Mouse (Mus musculus) midbrain, embryonic 12.5 days (tissue): ENCODE data around the gene Ces2h. TPM values are rescaled to one million over a fixed set of nuclear protein-coding genes. Genes with fewer than 3 reads are reported as not detected.

Experiments used
- ATAC-seq: fragments of 200-750 bp; cut with Nextera tagmentation; 2 replicates; pipeline ENCODE4 v1.8.0; 2017; ENCODE audit warnings: low read depth, moderate TSS enrichment, moderate library complexity; ENCODE audit not compliant: low FRiP score
- H3K27ac ChIP-seq: fragments of 300-500 bp; sonication (generic); replicated peaks from 2 replicates; pipeline ENCODE4 v1.5.1; 2016; ENCODE audit warnings: mild to moderate bottlenecking
- H3K27me3 ChIP-seq: fragments of 300-500 bp; sonication (generic); 2 replicates; pipeline ENCODE4 v1.6.1; 2016; ENCODE audit warnings: mild to moderate bottlenecking
- H3K36me3 ChIP-seq: fragments of 300-500 bp; sonication (generic); 2 replicates; pipeline ENCODE4 v1.6.1; 2016
- H3K4me1 ChIP-seq: fragments of 300-500 bp; sonication (generic); 2 replicates; pipeline ENCODE4 v1.6.1; 2016
- H3K4me2 ChIP-seq: fragments of 300-500 bp; sonication (generic); replicated peaks from 2 replicates; pipeline ENCODE4 v1.6.1; 2016; ENCODE audit warnings: mild to moderate bottlenecking, moderate library complexity
- H3K4me3 ChIP-seq: fragments of 300-500 bp; sonication (generic); 2 replicates; pipeline ENCODE4 v1.5.1; 2016; ENCODE audit warnings: mild to moderate bottlenecking
- H3K9ac ChIP-seq: fragments of 300-500 bp; sonication (generic); replicated peaks from 2 replicates; pipeline ENCODE4 v1.6.1; 2016; ENCODE audit warnings: mild to moderate bottlenecking, moderate library complexity
- H3K9me3 ChIP-seq: fragments of 300-500 bp; sonication (generic); 2 replicates; pipeline ENCODE4 v1.6.1; 2016; ENCODE audit warnings: mild to moderate bottlenecking
- WGBS: fragments of 180-500 bp; shearing (Covaris S2); methylation state at CpG from one replicate; pipeline ENCODE4 v1.1.7; 2016; 5-methylcytosine and 5-hydroxymethylcytosine counted together
- polyA plus RNA-seq: library from polyadenylated mRNA; unstranded; fragments of >200 nt; fragmentation: Nextera tagmentation; extraction: Ambion mirVana; gene quantifications from 2 replicates; pipeline ENCODE4 v1.2.1, GENCODE M21; 2016

Ces2h gene
- polyA plus RNA-seq: not detected in 2 replicates

DNA sequence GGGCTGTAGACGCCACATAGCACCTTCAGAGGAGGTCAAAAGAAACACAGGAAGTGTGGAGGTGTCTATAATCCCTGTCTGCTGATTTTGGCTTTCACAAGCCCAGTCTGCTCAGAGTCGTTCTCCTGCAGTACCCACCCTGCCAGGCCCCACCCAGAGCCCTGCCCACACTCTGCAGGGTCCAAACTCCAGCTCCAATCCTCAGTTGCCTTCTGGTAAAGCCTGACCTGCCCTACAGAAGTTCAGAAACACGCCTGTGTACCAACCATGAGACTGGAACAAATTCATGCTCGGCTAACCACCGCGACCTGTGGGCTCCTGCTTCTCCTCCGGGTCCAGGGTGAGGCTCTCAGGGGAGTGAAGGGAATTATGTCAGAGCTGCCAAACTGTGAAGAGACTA, at the start of gene Ces2h:
TSS of gene Ces2h (plus strand) at position 268 of the 400 bp plus-strand sequence.
- Histone ChIP-seq H3K9ac (no peak within 1 kb of the TSS), H3K4me2 (no peak within 1 kb of the TSS), H3K27ac (no peak within 1 kb of the TSS), H3K36me3 (no peaks in the 10 kb centered on the region), H3K4me1 (no peaks in the 10 kb centered on the region), H3K9me3 (no peaks in the 10 kb centered on the region), H3K27me3 (no peaks in the 10 kb centered on the region), H3K4me3 (no peak within 1 kb of the TSS)
- no peak for ATAC-seq
- 85% methylated on average over 7 of the region's 7 CpGs for WGBS

DNA sequence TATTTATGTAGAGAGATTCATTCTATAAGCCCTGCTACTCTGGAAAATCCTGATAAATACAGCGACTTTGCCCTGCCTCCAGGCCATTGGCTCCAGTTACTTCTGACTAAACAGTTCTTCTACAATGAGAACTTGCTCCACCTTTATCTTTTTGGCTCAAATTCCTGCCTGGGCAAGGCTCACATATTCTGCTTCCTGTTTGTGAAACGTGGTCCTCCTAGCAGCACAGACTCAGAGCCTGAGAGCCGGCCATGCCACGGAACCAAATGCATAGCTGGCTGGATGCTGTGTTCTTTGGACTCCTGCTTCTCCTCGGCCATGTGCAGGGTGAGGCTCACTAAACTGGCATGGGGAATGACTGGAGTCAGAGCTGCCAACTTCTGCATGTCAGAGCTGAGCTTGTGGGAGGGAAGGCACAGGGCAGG, 39.1 kb upstream of the Ces2h start, which contains the start of gene Ces2g:
TSS of gene Ces2g (plus strand) at position 182 of the 425 bp plus-strand sequence.
- H3K9ac ChIP-seq: no peak within 1 kb of the TSS
- H3K4me2 ChIP-seq: no peak within 1 kb of the TSS
- WGBS: 72% methylated on average over 5 of the region's 5 CpGs
- H3K27me3 ChIP-seq: no peaks in the 10 kb centered on the region
- no peak within 1 kb of the TSS for H3K4me3 ChIP-seq
- ATAC-seq: no peak
- H3K27ac ChIP-seq: no peak within 1 kb of the TSS
- H3K36me3 ChIP-seq: no peaks in the 10 kb centered on the region
- H3K4me1 ChIP-seq: no peaks in the 10 kb centered on the region
- no peaks in the 10 kb centered on the region for H3K9me3 ChIP-seq

DNA sequence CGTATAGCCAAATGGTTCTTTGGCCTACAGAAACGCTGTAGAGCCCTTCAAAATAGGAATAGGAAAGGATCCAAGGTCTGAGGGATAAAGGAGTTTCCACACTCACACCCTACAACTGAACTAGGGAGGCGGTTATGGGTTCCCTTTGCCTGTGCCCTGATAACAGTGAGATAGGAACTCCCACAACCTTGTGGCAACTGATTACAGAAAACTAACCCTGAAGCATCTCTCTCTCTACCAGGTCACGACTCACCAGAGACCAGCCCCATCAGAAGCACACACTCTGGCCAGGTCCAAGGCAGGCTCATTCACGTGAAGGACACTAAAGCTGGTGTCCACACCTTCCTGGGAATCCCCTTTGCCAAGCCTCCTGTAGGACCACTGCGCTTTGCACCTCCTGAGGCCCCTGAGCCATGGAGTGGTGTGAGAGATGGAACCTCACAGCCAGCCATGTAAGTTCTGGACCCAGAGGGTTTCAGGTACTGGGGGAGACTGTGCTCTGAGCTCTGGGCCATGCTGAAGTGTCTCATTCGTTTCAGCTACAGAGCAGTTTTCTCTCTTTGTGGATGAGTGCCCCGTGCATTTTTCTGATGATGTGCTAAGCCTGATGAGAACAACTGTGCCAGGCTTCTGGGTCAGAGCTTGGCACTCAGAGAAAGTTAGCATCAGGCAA, 38.3 kb upstream of the Ces2h start:
- Histone ChIP-seq H3K9me3 (no peaks in the 10 kb centered on the region), H3K4me3 (no peak overlapping the region), H3K27me3 (no peaks in the 10 kb centered on the region), H3K4me2 (no peak overlapping the region), H3K36me3 (no peaks in the 10 kb centered on the region), H3K9ac (no peak overlapping the region), H3K4me1 (no peaks in the 10 kb centered on the region), H3K27ac (no peak overlapping the region)
- no peak for ATAC-seq
- 80% methylated on average over 8 of the region's 8 CpGs for WGBS

DNA sequence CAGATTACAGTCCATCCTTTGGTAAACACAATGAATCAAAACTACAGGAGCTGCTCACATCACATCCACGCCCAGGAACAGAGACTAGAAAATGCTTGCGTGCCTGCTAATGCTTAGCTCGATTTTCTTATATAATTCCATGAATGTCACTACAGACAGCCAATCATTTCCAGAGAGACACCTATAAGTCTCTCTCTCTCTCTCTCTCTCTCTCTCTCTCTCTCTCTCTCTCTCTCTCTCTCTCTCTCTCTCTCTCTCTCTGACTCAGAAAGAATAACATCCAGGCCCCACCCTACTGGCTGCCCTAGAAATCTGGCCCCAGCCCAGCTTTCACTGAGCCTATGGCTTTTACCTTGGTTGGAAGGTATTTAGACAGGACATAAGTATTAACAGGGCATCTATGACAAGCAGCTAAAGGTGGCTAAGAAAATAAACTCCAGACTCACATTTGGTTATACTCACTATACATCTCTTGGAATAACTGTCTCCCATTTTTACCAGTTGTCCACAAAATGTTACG, 37.2 kb upstream of the Ces2h start:
- H3K4me2 ChIP-seq: no peak overlapping the region
- H3K9me3 ChIP-seq: no peaks in the 10 kb centered on the region
- no peaks in the 10 kb centered on the region for H3K36me3 ChIP-seq
- H3K27ac ChIP-seq: no peak overlapping the region
- H3K4me1 ChIP-seq: no peaks in the 10 kb centered on the region
- WGBS: 84% methylated on average over 4 of the region's 4 CpGs
- no peak for ATAC-seq
- H3K4me3 ChIP-seq: no peak overlapping the region
- no peak overlapping the region for H3K9ac ChIP-seq
- no peaks in the 10 kb centered on the region for H3K27me3 ChIP-seq

DNA sequence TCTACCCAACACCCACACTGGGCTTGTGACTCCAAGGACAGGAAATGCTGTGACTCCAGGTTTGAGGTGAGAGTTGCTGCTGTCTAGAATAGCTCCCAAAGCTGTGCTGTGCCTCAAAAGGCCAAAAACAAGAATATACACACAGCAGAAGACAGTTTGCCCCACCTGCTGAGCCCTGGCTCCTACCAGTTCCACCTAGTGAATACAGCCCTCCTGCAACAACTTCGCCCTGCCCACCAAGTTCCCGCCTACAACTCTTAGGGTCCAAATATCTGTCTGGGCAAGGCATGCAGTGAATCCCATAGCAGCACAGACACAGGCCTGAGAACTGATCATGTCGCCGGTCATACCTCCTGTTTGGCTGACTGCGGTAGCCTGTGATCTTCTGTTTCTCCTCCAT, 16.5 kb upstream of the Ces2h start:
- WGBS: 90% methylated on average over 5 of the region's 5 CpGs
- Histone ChIP-seq H3K9ac (no peak overlapping the region), H3K4me2 (no peak overlapping the region), H3K36me3 (no peaks in the 10 kb centered on the region), H3K27ac (no peak overlapping the region), H3K4me1 (no peaks in the 10 kb centered on the region), H3K27me3 (no peaks in the 10 kb centered on the region), H3K4me3 (no peak overlapping the region), H3K9me3 (no peaks in the 10 kb centered on the region)
- no peak for ATAC-seq

DNA sequence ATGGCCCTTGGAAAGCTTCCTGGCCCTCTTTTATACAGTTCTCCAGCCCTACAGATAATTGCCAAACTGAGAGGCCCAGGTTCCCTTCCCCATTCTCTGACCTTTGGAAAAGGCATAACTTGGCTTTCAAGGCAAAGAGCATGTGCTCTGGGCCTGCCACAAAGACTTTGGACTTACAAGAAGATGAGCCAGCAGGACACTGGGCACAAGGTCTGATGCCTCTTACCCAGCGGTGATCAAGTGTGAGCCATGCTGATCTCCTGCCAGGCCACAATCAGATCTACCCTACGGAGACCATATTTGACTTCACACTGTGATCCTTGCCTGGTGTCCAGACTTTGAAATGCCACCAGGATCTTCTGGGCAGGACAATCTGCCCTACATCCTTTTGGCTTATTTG, 15.7 kb upstream of the Ces2h start:
- 91% methylated on average over 2 of the region's 2 CpGs for WGBS
- H3K9ac ChIP-seq: no peak overlapping the region
- H3K27me3 ChIP-seq: no peaks in the 10 kb centered on the region
- no peak overlapping the region for H3K27ac ChIP-seq
- no peaks in the 10 kb centered on the region for H3K9me3 ChIP-seq
- H3K4me2 ChIP-seq: no peak overlapping the region
- no peaks in the 10 kb centered on the region for H3K4me1 ChIP-seq
- H3K4me3 ChIP-seq: no peak overlapping the region
- ATAC-seq: no peak
- H3K36me3 ChIP-seq: no peaks in the 10 kb centered on the region

DNA sequence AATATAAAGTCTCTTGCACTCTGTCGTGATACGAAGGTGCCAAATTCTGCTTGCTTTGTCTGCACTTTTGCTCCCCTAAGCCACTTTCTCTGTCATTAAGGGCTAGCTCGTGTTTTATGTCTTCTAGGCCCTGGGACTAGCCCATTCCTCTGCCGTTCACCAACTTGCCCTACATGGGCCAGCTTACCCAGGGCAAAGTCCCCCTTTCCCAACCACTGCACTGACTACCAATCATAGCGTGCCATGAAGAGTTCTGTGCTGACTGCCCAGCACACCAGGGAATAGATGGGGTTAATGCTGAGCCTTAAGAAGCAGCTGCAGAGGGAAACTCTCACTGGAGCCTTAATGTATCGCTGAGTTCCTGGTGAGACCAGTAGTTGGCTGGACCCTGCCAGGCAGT, 2.5 kb upstream of the Ces2h start:
- WGBS: 84% methylated on average over 6 of the region's 6 CpGs
- no peak for ATAC-seq
- Histone ChIP-seq H3K27ac (no peak overlapping the region), H3K27me3 (no peaks in the 10 kb centered on the region), H3K9me3 (no peaks in the 10 kb centered on the region), H3K9ac (no peak overlapping the region), H3K4me3 (no peak overlapping the region), H3K4me1 (no peaks in the 10 kb centered on the region), H3K36me3 (no peaks in the 10 kb centered on the region), H3K4me2 (no peak overlapping the region)

DNA sequence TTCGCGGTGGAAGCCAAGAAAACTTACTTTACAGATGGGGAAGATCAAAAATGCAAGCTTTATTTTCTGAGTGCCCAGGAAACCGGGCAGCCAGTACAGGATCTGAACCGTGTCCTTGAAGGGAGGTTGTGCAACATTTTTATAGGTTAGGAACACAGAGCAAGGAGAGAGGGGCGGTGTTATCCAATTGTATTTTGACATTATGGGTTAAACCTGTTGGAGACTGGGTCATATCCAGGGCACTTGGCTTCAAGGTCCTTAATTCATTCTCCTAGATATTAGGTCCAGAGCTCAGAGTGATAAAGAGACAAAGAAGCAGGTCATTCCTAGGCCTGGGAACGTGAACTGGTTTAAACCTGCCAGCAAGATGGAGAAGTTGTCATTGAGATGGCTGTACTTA, 1.5 kb upstream of the Ces2h start:
- H3K4me1 ChIP-seq: no peaks in the 10 kb centered on the region
- no peaks in the 10 kb centered on the region for H3K27me3 ChIP-seq
- no peak overlapping the region for H3K4me3 ChIP-seq
- H3K9ac ChIP-seq: no peak overlapping the region
- ATAC-seq: no peak
- no peak overlapping the region for H3K4me2 ChIP-seq
- H3K27ac ChIP-seq: no peak overlapping the region
- 83% methylated on average over 6 of the region's 6 CpGs for WGBS
- no peaks in the 10 kb centered on the region for H3K36me3 ChIP-seq
- H3K9me3 ChIP-seq: no peaks in the 10 kb centered on the region

DNA sequence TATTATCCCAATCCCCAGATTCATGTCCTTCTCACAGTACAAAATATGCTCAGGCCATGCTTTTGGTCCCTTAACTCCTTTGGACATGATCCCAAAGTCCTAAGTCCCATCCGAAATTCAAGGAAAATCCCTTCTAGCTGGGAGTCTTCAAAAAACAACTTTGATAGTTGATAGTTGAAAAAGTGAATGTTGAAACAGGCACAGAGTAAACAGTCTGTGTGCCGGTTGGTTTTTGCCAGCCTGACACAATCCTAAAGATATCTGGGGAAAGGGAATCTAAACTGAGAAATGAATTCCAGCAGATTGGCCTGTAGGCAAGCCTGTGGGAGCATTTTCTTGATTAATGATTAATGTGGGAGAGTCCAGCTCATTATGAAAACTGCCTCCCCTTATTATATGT, 9.3 kb downstream of the Ces2h start:
- no peaks in the 10 kb centered on the region for H3K9me3 ChIP-seq
- H3K36me3 ChIP-seq: no peaks in the 10 kb centered on the region
- no peak overlapping the region for H3K4me2 ChIP-seq
- H3K4me1 ChIP-seq: no peaks in the 10 kb centered on the region
- 85% methylated on average over 2 of the region's 2 CpGs for WGBS
- no peak for ATAC-seq
- H3K9ac ChIP-seq: no peak overlapping the region
- no peaks in the 10 kb centered on the region for H3K27me3 ChIP-seq
- H3K27ac ChIP-seq: no peak overlapping the region
- H3K4me3 ChIP-seq: no peak overlapping the region

DNA sequence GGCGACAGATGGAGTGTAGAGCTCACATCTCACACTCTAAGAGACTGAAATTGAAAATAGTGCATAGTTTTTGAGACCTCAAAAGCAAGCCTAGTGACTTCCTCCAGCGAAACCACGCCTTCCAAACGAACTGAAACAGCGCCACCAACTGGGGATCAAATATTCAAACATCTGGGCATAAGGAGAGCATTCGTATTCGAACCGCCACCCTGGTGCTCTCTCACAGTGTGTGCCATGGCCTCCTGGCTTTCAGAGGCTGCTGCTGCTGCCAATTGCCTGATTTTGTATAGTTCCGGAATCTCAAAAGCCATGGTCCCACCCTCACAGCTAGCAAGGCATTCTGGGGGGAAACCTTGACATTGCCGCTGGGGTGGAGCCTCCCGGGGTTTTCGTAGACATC, 10.5 kb downstream of the Ces2h start:
- 78% methylated on average over 12 of the region's 12 CpGs for WGBS
- no peak overlapping the region for H3K4me3 ChIP-seq
- H3K36me3 ChIP-seq: no peaks in the 10 kb centered on the region
- no peak overlapping the region for H3K9ac ChIP-seq
- H3K27me3 ChIP-seq: no peaks in the 10 kb centered on the region
- no peak for ATAC-seq
- no peaks in the 10 kb centered on the region for H3K4me1 ChIP-seq
- H3K27ac ChIP-seq: no peak overlapping the region
- no peaks in the 10 kb centered on the region for H3K9me3 ChIP-seq
- H3K4me2 ChIP-seq: no peak overlapping the region

DNA sequence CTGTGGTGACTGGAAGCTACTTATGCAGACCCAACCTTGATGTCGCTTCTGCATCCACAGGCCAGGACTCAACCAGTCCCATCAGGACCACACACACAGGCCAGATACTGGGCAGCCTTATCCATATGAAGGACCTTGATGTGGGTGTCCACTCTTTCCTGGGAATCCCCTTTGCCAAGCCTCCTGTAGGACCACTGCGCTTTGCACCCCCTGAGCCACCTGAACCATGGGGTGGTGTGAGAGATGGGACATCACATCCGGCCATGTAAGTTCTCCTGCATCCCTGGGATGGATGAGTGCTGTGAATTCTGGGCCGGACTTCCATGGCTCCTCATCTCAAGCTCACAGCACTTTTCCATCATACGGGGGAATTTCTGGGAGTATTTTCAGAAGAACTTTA, 13.7 kb downstream of the Ces2h start:
- no peak for ATAC-seq

DNA sequence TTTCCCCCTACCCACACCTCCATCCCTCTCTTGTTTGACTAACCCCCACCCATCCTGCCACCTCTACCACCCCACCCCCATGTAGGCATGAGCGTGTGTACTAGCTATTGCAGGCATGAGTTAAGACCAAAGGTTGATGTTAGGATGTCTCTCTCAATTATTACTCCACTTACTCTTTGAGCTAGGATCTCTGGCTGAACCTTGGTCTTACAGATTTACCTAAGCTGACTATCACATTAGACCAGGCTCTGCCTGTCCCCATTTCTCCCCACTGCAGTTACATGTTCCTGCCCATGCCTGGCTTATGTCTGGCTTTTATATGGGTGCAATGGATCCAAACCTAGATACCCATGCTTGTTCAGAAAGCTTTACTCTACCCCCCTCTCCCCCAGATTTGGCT, 21.3 kb downstream of the Ces2h start:
- WGBS: 85% methylated on average over 1 of the region's 1 CpGs
- H3K4me1 ChIP-seq: no peaks in the 10 kb centered on the region
- no peak overlapping the region for H3K9ac ChIP-seq
- no peaks in the 10 kb centered on the region for H3K27me3 ChIP-seq
- ATAC-seq: no peak
- H3K9me3 ChIP-seq: no peaks in the 10 kb centered on the region
- H3K4me3 ChIP-seq: no peak overlapping the region
- no peaks in the 10 kb centered on the region for H3K36me3 ChIP-seq
- no peak overlapping the region for H3K4me2 ChIP-seq
- no peak overlapping the region for H3K27ac ChIP-seq

More for the DNA sequence above, 13.7 kb downstream of the Ces2h start:
- Histone ChIP-seq H3K36me3 (no peaks in the 10 kb centered on the region), H3K9me3 (no peaks in the 10 kb centered on the region), H3K4me2 (no peak overlapping the region), H3K27me3 (no peaks in the 10 kb centered on the region), H3K4me1 (no peaks in the 10 kb centered on the region), H3K4me3 (no peak overlapping the region), H3K27ac (no peak overlapping the region), H3K9ac (no peak overlapping the region)
- WGBS: 92% methylated on average over 5 of the region's 5 CpGs

DNA sequence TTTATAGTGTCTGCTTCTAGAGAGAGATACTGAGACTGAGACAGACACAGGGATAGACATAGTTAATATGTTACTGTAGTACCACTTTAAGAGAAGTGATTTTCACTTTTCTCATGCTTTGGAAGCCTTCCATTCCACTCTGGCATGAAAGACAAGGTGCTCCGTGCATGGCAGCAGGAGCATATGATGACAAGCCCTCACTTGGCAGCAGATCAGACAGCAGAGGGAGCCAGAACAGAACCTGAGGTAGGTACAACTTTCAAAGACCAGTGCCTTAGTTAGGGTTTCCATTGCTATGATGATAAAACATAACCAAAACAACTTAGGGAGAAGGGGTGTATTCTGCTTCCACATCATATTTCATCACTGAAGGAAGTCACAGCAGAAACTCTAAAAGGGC, 22.4 kb downstream of the Ces2h start:
- H3K4me1 ChIP-seq: no peaks in the 10 kb centered on the region
- no peaks in the 10 kb centered on the region for H3K9me3 ChIP-seq
- H3K27ac ChIP-seq: no peak overlapping the region
- WGBS: 62% methylated on average over 1 of the region's 1 CpGs
- H3K9ac ChIP-seq: no peak overlapping the region
- no peak overlapping the region for H3K4me3 ChIP-seq
- no peaks in the 10 kb centered on the region for H3K36me3 ChIP-seq
- H3K27me3 ChIP-seq: no peaks in the 10 kb centered on the region
- no peak for ATAC-seq
- no peak overlapping the region for H3K4me2 ChIP-seq
